Mouse (Mus musculus): ENCODE data around the gene Sdhaf3.

Gene Sdhaf3

DNA sequence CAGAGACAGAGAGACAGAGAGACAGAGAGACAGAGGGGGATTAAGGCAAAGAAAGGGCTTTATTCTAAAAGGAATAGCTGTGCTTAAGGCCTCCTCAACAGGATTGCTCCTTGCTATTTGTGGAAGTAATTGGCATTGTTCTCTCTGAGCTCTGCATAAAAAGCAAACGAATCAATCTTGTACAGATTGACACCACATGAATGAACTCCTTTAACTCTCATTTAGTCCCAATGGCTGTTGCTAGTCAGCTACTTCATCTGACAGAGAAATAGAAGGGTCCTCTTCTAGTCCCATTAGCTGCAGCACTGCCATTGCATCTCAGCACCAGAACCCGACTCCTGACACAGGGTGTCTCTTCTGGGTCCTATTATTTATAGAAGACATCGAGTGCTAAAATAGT is 113.0 kb downstream of the Sdhaf3 start:
- no peak for DNase-seq (ENCODE audit: low read depth)

DNA sequence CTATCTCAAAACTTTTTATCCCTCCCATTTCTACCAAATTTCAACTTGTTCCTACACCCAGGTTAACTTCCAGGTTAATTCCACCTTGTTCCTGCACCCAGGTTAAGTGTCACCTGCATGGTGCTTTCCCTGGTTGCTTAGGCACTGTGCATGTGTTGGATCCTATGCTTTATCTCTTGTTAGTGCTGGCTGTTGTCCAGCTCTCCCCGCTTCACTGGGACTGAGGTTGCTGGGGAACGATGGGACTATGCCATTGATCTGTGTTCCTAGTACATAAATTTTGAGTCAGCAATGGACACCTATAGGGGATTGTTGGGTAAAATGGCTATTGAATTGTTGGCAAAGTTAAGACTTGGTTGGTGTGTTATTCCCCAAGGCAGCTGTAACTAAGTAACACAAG is 113.7 kb downstream of the Sdhaf3 start:
- DNase-seq (ENCODE audit: low read depth) = no peak

DNA sequence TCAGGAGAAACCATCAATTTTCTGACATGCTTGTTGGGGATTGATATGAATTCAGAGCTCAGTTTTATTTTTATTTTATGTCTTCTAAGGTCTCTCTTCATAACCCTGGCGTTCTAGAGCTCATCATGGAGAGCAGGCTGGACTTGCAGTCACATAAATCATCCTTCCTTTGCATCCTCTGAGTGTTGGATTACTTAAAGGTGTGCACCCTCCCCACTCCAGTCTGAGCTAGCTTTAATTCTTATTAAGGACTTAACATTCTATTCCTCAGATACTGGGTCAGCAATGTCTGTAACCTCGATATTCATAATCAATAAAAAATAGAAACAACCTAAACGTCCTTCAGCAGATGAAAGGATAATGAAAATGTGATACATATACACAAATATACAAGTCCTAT is 126.2 kb downstream of the Sdhaf3 start:
- DNase-seq (ENCODE audit: low read depth) = no peak

DNA sequence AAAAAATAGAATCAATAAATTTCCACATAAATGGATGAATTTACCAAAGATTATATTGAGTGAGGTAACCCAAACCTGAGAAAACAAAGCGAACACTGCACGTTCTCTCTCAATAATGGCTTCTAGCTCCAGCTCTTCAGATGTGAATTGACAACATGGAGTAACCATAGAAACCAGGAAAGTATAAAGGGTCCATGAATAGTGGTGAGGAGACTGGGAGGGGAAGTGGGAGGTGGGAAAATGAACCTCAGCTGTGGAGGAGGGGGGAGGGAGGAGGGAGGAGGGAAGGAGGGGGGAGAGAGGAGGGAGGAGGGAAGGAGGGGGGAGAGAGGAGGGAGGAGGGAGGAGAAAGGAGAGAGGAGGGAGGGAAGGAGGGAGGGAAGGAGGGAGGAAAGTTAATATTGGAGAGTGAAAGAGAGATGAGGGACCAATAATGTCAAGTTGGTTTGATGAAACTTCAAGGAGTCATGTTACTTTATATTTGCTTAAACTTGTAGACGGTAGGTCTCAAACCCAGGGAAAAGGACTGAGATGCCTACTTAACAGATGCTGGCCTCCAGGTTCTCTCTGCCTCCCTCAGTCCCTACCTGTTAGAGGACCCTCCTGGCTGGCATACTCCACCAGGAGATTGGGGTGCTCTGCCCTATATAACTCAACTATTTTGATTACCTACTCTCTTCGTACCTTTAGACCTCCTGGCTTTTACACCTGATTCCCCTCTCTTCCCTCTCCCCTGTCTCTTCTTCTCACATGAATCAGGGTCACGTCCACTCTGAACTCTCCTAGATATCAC is 126.9 kb downstream of the Sdhaf3 start:
- no peak for DNase-seq (ENCODE audit: low read depth)

DNA sequence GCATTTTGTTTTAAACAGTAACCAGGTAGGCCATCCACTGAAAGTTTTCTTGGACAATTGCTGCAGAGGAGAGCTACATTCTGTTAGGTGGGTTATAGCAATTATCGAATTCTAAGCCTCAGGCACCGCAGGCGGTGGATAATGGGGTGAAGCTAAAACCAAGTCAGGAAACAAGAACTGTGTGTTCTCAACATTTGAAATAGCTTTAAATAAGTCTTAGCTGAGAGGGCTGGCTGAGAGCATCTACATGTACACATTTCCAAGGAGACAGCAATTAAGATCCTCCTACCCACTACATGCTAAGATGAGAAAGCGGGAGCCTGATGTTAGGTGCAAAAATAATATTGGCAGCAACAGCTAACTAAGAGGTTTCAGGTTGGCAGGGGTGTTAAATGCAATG is 127.9 kb downstream of the Sdhaf3 start:
- DNase-seq (ENCODE audit: low read depth) = no peak

DNA sequence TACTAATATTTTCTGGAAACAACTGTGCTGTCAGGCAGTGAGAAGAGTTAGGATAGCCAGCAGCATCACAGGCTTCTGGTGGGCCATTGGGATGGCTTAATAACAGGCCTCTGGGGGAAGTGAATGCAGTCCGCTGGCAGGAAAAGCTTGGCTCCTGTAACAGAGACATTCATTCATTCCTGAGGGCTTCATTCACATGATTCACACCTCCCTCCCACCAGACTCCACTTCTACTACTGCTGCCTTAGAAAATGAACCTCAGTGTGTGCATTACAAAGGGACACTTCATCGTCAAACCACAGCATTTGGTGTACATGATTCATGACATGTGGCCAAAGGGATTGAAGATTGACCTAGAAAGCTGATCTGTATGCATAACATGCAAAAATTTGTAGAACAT is 128.6 kb downstream of the Sdhaf3 start:
- DNase-seq (ENCODE audit: low read depth) = peak; percentile 18

DNA sequence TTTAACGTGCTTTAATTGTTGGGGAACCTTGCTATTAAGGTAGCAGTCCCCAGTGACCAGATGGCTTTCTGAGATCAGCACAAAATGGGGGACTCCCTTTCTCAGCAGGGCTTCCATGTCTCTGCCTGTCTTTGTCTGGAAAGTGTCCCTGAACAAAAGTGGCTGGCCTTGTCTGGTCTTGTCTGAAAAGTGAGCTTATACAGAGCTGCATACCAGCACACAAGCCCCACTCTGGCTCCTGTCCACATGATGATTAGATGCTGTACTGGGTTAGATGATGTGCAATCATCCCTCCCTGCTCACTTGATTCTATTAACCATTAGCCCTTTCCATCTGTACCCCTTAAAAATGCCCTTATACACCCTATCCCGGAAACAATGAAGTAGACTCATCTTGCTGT is 129.7 kb downstream of the Sdhaf3 start:
- no peak for DNase-seq (ENCODE audit: low read depth)

DNA sequence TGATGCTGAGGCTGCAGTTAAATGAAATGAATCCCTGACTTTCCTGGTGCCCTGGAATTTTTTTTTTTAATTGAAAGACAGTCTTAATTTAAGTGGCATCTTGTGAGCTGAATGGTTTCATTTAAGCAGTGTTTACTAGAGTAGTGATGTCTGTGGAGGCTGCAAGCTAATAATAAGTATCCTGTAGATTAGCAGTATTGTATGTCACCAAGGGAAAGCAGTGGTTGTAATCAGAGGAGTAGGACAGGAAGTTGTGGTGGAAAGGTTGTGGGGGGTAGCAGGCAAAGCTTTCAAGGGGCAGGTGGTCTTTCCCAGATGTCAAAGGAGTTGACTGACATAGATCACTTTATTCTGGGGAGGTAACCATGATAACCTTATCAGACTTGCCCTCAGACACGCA is 136.3 kb downstream of the Sdhaf3 start:
- no peak for DNase-seq (ENCODE audit: low read depth)
